Mouse (Mus musculus) MEL (cell line): ENCODE results near the gene Kctd5. TPM values are rescaled to one million over a fixed set of nuclear protein-coding genes. Genes with fewer than 3 reads are reported as not detected.
A peak's percentile ranks its signal among the peaks of the same experiment; 100 is the strongest.

Experiments used
- DNase-seq: peaks from one replicate; pipeline ENCODE4 v3.0.0; 2011; ENCODE audit warnings: low read depth, low spot score
- H3K27ac ChIP-seq: 2 replicates; pipeline ENCODE4 v1.5.1; 2012; ENCODE audit warnings: low read depth, mild to moderate bottlenecking, control low read depth, low read length, moderate library complexity; ENCODE audit not compliant: control insufficient read depth
- H3K27me3 ChIP-seq, 2 experiments: fragments of 150-350 bp in 1 of 2; sonication (generic) in 1 of 2; 2 replicates each; pipeline ENCODE4 v1.6.1; 2012; ENCODE audit warnings: low read length in 2 of 2, mild to moderate bottlenecking in 2 of 2, improper control_type of control experiment in 1 of 2, moderate library complexity in 1 of 2; ENCODE audit not compliant: insufficient read depth in 2 of 2, control insufficient read depth in 1 of 2
- H3K36me3 ChIP-seq, 2 experiments: 2 replicates each; pipeline ENCODE4 v1.6.1; 2012 to 2014; ENCODE audit warnings: low read length in 2 of 2, improper control_type of control experiment in 1 of 2, inconsistent platforms in 1 of 2, mild to moderate bottlenecking in 1 of 2; ENCODE audit not compliant: insufficient read depth in 2 of 2, control insufficient read depth in 1 of 2
- H3K4me1 ChIP-seq, 2 experiments: fragments of 150-350 bp in 1 of 2; sonication (generic) in 1 of 2; 2 replicates each; pipeline ENCODE4 v1.6.1; 2012; ENCODE audit warnings: low read length in 2 of 2, improper control_type of control experiment in 1 of 2, mild to moderate bottlenecking in 1 of 2; ENCODE audit not compliant: insufficient read depth in 2 of 2, control insufficient read depth in 1 of 2
- H3K4me3 ChIP-seq, 2 experiments: fragments of 150-350 bp in 1 of 2; sonication (generic) in 1 of 2; 2 replicates each; pipeline ENCODE4 v1.5.1; 2012; ENCODE audit warnings: low read depth in 2 of 2, low read length in 2 of 2, mild to moderate bottlenecking in 2 of 2, moderate library complexity in 2 of 2, control low read depth in 1 of 2, improper control_type of control experiment in 1 of 2; ENCODE audit not compliant: control insufficient read depth in 1 of 2, insufficient read depth in 1 of 2
- H3K79me2 ChIP-seq: 2 replicates; pipeline ENCODE4 v1.6.1; 2012; ENCODE audit warnings: mild to moderate bottlenecking, low read length, moderate library complexity; ENCODE audit not compliant: control insufficient read depth, poor library complexity, insufficient read depth
- H3K9ac ChIP-seq: 2 replicates; pipeline ENCODE4 v1.6.1; 2012; ENCODE audit warnings: low read depth, mild to moderate bottlenecking, control low read depth, low read length, moderate library complexity; ENCODE audit not compliant: control insufficient read depth, poor library complexity, severe bottlenecking
- H3K9me3 ChIP-seq: fragments of 150-350 bp; sonication (generic); replicated peaks from 2 replicates; pipeline ENCODE4 v1.6.1; 2012; ENCODE audit warnings: mild to moderate bottlenecking, low read length, improper control_type of control experiment, moderate library complexity; ENCODE audit not compliant: insufficient read depth
- BHLHE40 ChIP-seq: IDR thresholded peaks from 2 replicates; pipeline ENCODE4 v1.6.1; 2012; ENCODE audit warnings: low read depth, mild to moderate bottlenecking, inconsistent platforms, low read length, improper control_type of control experiment, borderline replicate concordance
- CHD2 ChIP-seq: IDR thresholded peaks from 2 replicates; pipeline ENCODE4 v1.6.1; 2011; ENCODE audit warnings: low read length, improper control_type of control experiment
- GABPA ChIP-seq: IDR thresholded peaks from 2 replicates; pipeline ENCODE4 v1.6.1; 2012; ENCODE audit warnings: low read depth, mild to moderate bottlenecking, inconsistent platforms, low read length, improper control_type of control experiment, moderate library complexity
- HCFC1 ChIP-seq: IDR thresholded peaks from 2 replicates; pipeline ENCODE4 v1.6.1; 2012; ENCODE audit warnings: low read depth, mild to moderate bottlenecking, inconsistent platforms, low read length, improper control_type of control experiment, moderate library complexity
- JUND ChIP-seq: IDR thresholded peaks from 2 replicates; pipeline ENCODE4 v1.6.1; 2011; ENCODE audit warnings: low read depth, mild to moderate bottlenecking, improper control_type of control experiment, low read length
- MAX ChIP-seq: IDR thresholded peaks from 2 replicates; pipeline ENCODE4 v1.6.1; 2011; ENCODE audit warnings: low read length, improper control_type of control experiment
- MAZ ChIP-seq: IDR thresholded peaks from 2 replicates; pipeline ENCODE4 v1.6.1; 2012; ENCODE audit warnings: low read depth, mild to moderate bottlenecking, inconsistent platforms, low read length, improper control_type of control experiment
- MXI1 ChIP-seq: IDR thresholded peaks from 2 replicates; pipeline ENCODE4 v1.6.1; 2011; ENCODE audit warnings: mild to moderate bottlenecking, low read depth, low read length, improper control_type of control experiment
- RAD21 ChIP-seq: IDR thresholded peaks from 2 replicates; pipeline ENCODE4 v1.6.1; 2011; ENCODE audit warnings: mild to moderate bottlenecking, low read depth, low read length, improper control_type of control experiment
- TCF12 ChIP-seq: IDR thresholded peaks from 2 replicates; pipeline ENCODE4 v1.6.1; 2014; ENCODE audit warnings: low read depth, mild to moderate bottlenecking, inconsistent platforms, low read length, improper control_type of control experiment, moderate library complexity
- USF1 ChIP-seq: IDR thresholded peaks from 2 replicates; pipeline ENCODE4 v1.6.1; 2014; ENCODE audit warnings: low read depth, mild to moderate bottlenecking, inconsistent platforms, low read length, improper control_type of control experiment, moderate library complexity
- USF2 ChIP-seq, 2 experiments: IDR thresholded peaks; 2 replicates each; pipeline ENCODE4 v1.6.1; 2011 to 2012; ENCODE audit warnings: improper control_type of control experiment in 2 of 2, low read length in 2 of 2, borderline replicate concordance in 1 of 2, inconsistent platforms in 1 of 2, low read depth in 1 of 2, mild to moderate bottlenecking in 1 of 2; ENCODE audit not compliant: insufficient read depth in 1 of 2
- ZMIZ1 ChIP-seq: IDR thresholded peaks from 2 replicates; pipeline ENCODE4 v1.6.1; 2012; ENCODE audit warnings: low read depth, mild to moderate bottlenecking, inconsistent platforms, low read length, improper control_type of control experiment, moderate library complexity
- ZNF384 ChIP-seq: IDR thresholded peaks from 2 replicates; pipeline ENCODE4 v1.6.1; 2012; ENCODE audit warnings: low read depth, mild to moderate bottlenecking, inconsistent platforms, low read length, improper control_type of control experiment
- polyA plus RNA-seq, 2 experiments: library from polyadenylated mRNA; stranded (reverse) in 1 of 2; unstranded in 1 of 2; fragments of >175 nt in 1 of 2; fragments of >200 nt in 1 of 2; gene quantifications; 2 replicates each; pipeline versions ENCODE4 v1.2.1 to v1.2.4; 2012; ENCODE audit warnings: low replicate concordance in 2 of 2, low read depth in 1 of 2; ENCODE audit not compliant: insufficient read length in 2 of 2, insufficient read depth in 1 of 2, missing spikeins in 1 of 2
- total RNA-seq: library from RNA; depleted of rRNA; stranded (reverse); fragments of 300-350 nt; gene quantifications from 2 replicates; pipeline ENCODE4 v1.2.3, GENCODE M21; 2012

The Kctd5 gene
- total and polyA plus RNA-seq, 3 experiments: 20.2 to 33.2 TPM; not detected in 1

GRCm38 (mm10) chr17:24007391-24007790 lies 65.9 kb downstream of the Kctd5 start:
- Histone ChIP-seq H3K36me3 (peaks cover 0 to 2% of the 10 kb centered on the region in 2 experiments; a peak in 1 of 4 replicates), H3K27ac (no peak overlapping the region), H3K4me3 (no peak overlapping the region), H3K9me3 (no peaks in the 10 kb centered on the region), H3K79me2 (no peaks in the 10 kb centered on the region), H3K27me3 (peaks cover 2% of the 10 kb centered on the region in 2 experiments; a peak in 3 of 4 replicates), H3K4me1 (peaks cover 10 to 19% of the 10 kb centered on the region in 2 experiments), H3K9ac (no peak overlapping the region)
- peak; percentile 10 for DNase-seq
- TF ChIP-seq MXI1 (no peak), GABPA (no peak), CHD2 (no peak), ZNF384 (no peak), USF1 (no peak), JUND (no peak), ZMIZ1 (no peak)

- H3K4me3 ChIP-seq: 0 out of 4 replicates have a peak overlapping the region, but pooled peaks of 1 of the 2 experiments have one; percentile 24
- H3K4me1 ChIP-seq: peaks cover 10 to 19% of the 10 kb centered on the region in 2 experiments
- H3K27me3 ChIP-seq: peaks cover 2% of the 10 kb centered on the region in 2 experiments; a peak in 3 of 4 replicates
- DNase-seq: peak; percentile 79
- peaks cover 0 to 2% of the 10 kb centered on the region in 2 experiments; a peak in 1 of 4 replicates for H3K36me3 ChIP-seq
- no peak for TF ChIP-seq MXI1
- TF ChIP-seq ZMIZ1: no peak
- TF ChIP-seq TCF12: no peak
- TF ChIP-seq RAD21: no peak
- TF ChIP-seq USF1: peak; percentile 89
- TF ChIP-seq MAZ: no peak
- peak; percentile 93 for TF ChIP-seq BHLHE40
- no peak for TF ChIP-seq HCFC1
- peak; percentile 42; the same call in 1 of the 2 replicates for TF ChIP-seq MAX
- 0 out of 4 replicates have a peak, but pooled peaks of 1 of the 2 experiments have one; percentile 28 for TF ChIP-seq USF2 (IDR thresholded peaks at IDR 0.05; ENCODE audit: borderline replicate concordance in 1 of 2, insufficient read depth in 1 of 2, low read depth in 1 of 2, low read length in 2 of 2)
- no peaks in the 10 kb centered on the region for H3K79me2 ChIP-seq
- peak overlapping the region; percentile 23; the same call in 1 of the 2 replicates for H3K9ac ChIP-seq
- H3K9me3 ChIP-seq: no peaks in the 10 kb centered on the region
- H3K27ac ChIP-seq: no peak overlapping the region
Observed at GRCm38 (mm10) chr17:24006930-24007329, 66.4 kb downstream of the Kctd5 start.
